Mouse (Mus musculus): ENCODE results near the gene Pitpnc1.
A peak's percentile ranks its signal among the peaks of the same experiment; 100 is the strongest.

Pitpnc1 gene

GRCm38 (mm10) chr11:107468252-107469030, 2.1 kb downstream of the Pitpnc1 start:
- no peak for DNase-seq (ENCODE audit: low spot score in 2 of 2)

GRCm38 (mm10) chr11:107466611-107467391, 3.7 kb downstream of the Pitpnc1 start:
- no peak for DNase-seq (ENCODE audit: low spot score in 2 of 2)

- no peak for DNase-seq (ENCODE audit: low spot score in 2 of 2)
Observed at GRCm38 (mm10) chr11:107465969-107466368, 4.5 kb downstream of the Pitpnc1 start.

GRCm38 (mm10) chr11:107465041-107465440, 5.5 kb downstream of the Pitpnc1 start:
- no peak for DNase-seq (ENCODE audit: low spot score in 2 of 2)

- no peak for DNase-seq (ENCODE audit: low spot score in 2 of 2)
Observed at GRCm38 (mm10) chr11:107464141-107464540, 6.4 kb downstream of the Pitpnc1 start.

GRCm38 (mm10) chr11:107463251-107463681, 7.2 kb downstream of the Pitpnc1 start:
- DNase-seq (ENCODE audit: low spot score in 2 of 2) = no peak

GRCm38 (mm10) chr11:107462478-107462877, 8.0 kb downstream of the Pitpnc1 start:
- no peak for DNase-seq (ENCODE audit: low spot score in 2 of 2)

GRCm38 (mm10) chr11:107459828-107460227, 10.7 kb downstream of the Pitpnc1 start:
- no peak for DNase-seq (ENCODE audit: low spot score in 2 of 2)

- no peak for DNase-seq (ENCODE audit: low spot score in 2 of 2)
Observed at GRCm38 (mm10) chr11:107458986-107459385, 11.5 kb downstream of the Pitpnc1 start.

- DNase-seq (ENCODE audit: low spot score in 2 of 2) = no peak
Observed at GRCm38 (mm10) chr11:107458286-107458685, 12.2 kb downstream of the Pitpnc1 start.

- DNase-seq (ENCODE audit: low spot score in 2 of 2) = no peak
Observed at GRCm38 (mm10) chr11:107457282-107457681, 13.2 kb downstream of the Pitpnc1 start.

GRCm38 (mm10) chr11:107454546-107455462, 15.7 kb downstream of the Pitpnc1 start:
- DNase-seq (ENCODE audit: low spot score in 2 of 2) = no peak

- no peak for DNase-seq (ENCODE audit: low spot score in 2 of 2)
Observed at GRCm38 (mm10) chr11:107452053-107452452, 18.4 kb downstream of the Pitpnc1 start.

- peak; percentile 42 to 49 for DNase-seq (ENCODE audit: low spot score in 2 of 2)
Observed at GRCm38 (mm10) chr11:107451106-107451505, 19.4 kb downstream of the Pitpnc1 start.

GRCm38 (mm10) chr11:107450097-107450496, 20.4 kb downstream of the Pitpnc1 start:
- no peak for DNase-seq (ENCODE audit: low spot score in 2 of 2)

GRCm38 (mm10) chr11:107449169-107449910, 21.2 kb downstream of the Pitpnc1 start:
- DNase-seq (ENCODE audit: low spot score in 2 of 2) = peak; percentile 25 to 32

- no peak for DNase-seq (ENCODE audit: low spot score in 2 of 2)
Observed at GRCm38 (mm10) chr11:107447915-107448314, 22.6 kb downstream of the Pitpnc1 start.

GRCm38 (mm10) chr11:107447349-107447748, 23.1 kb downstream of the Pitpnc1 start:
- DNase-seq (ENCODE audit: low spot score in 2 of 2) = peak; percentile 32 to 50

GRCm38 (mm10) chr11:107446650-107447049, 23.8 kb downstream of the Pitpnc1 start:
- no peak for DNase-seq (ENCODE audit: low spot score in 2 of 2)

GRCm38 (mm10) chr11:107445683-107446082, 24.8 kb downstream of the Pitpnc1 start:
- DNase-seq (ENCODE audit: low spot score in 2 of 2) = no peak

Data from spleen, postnatal 14 days (tissue).